Mouse (Mus musculus) olfactory bulb, adult 2 months (tissue): ENCODE data around the gene 1700028J19Rik. TPM values are rescaled to one million over a fixed set of nuclear protein-coding genes. Genes with fewer than 3 reads are reported as not detected.
"Not testable (repeated sequence)": the region's sequence is repeated elsewhere in the genome, so short reads cannot be mapped to it uniquely, and the experiment has no call there.

Experiments used
- H3K27ac ChIP-seq: fragments of 200-500 bp; 2 replicates; pipeline ENCODE4 v1.5.1; 2012; ENCODE audit warnings: low read depth, low read length; ENCODE audit not compliant: insufficient read depth
- H3K4me1 ChIP-seq: fragments of 200-500 bp; 2 replicates; pipeline ENCODE4 v1.6.1; 2012; ENCODE audit warnings: low read length; ENCODE audit not compliant: control insufficient read depth, insufficient read depth
- H3K4me3 ChIP-seq: fragments of 200-500 bp; 2 replicates; pipeline ENCODE4 v1.5.1; 2012; ENCODE audit warnings: mild to moderate bottlenecking, low read depth, low read length, moderate library complexity; ENCODE audit not compliant: insufficient read depth
- CTCF ChIP-seq: fragments of 200-500 bp; IDR thresholded peaks from 2 replicates; pipeline ENCODE4 v1.5.1; 2012; ENCODE audit warnings: low read depth, mild to moderate bottlenecking, low read length, moderate library complexity; ENCODE audit not compliant: insufficient read depth
- POLR2A ChIP-seq: fragments of 200-500 bp; IDR thresholded peaks from 2 replicates; pipeline ENCODE4 v1.6.1; 2012; ENCODE audit warnings: mild to moderate bottlenecking, low read depth, low read length, moderate library complexity; ENCODE audit not compliant: insufficient read depth
- WGBS: fragments of 180-500 bp; shearing (Covaris S2); methylation state at CpG from one replicate; pipeline ENCODE4 v1.1.7; 2018; 5-methylcytosine and 5-hydroxymethylcytosine counted together
- polyA plus RNA-seq: library from polyadenylated mRNA; stranded (reverse); fragments of >200 nt; gene quantifications from 2 replicates; pipeline ENCODE4 v1.2.4, GENCODE M21; 2012; ENCODE audit warnings: low replicate concordance; ENCODE audit not compliant: missing spikeins, insufficient read depth, insufficient read length

Gene 1700028J19Rik
- polyA plus RNA-seq, 1 experiment = not detected

- Histone ChIP-seq H3K4me3 (no peak overlapping the region), H3K4me1 (no peaks in the 10 kb centered on the region), H3K27ac (no peak overlapping the region)
- TF ChIP-seq POLR2A (no peak), CTCF (no peak)
- WGBS = 36% methylated on average over 2 of the region's 2 CpGs
Observed at GRCm38 (mm10) chr7:44239913-44240312, 6.6 kb downstream of the 1700028J19Rik start.

GRCm38 (mm10) chr7:44235909-44236308 is 10.6 kb downstream of the 1700028J19Rik start, which contains the start of gene Gm36864:
TSS of gene Gm36864 (plus strand) at chr7:44236177.
- 71% methylated on average over 3 of the region's 3 CpGs for WGBS
- no peaks in the 10 kb centered on the region for H3K4me1 ChIP-seq
- H3K4me3 ChIP-seq = no peak within 1 kb of the TSS
- H3K27ac ChIP-seq = no peak within 1 kb of the TSS
- TF ChIP-seq CTCF = no peak
- TF ChIP-seq POLR2A = no peak

GRCm38 (mm10) chr7:44225076-44225475 is 21.4 kb downstream of the 1700028J19Rik start, which contains the start of gene Klk1:
TSS of gene Klk1 (plus strand) at chr7:44225360.
- no peaks in the 10 kb centered on the region for H3K4me1 ChIP-seq
- H3K27ac ChIP-seq = no peak within 1 kb of the TSS
- no peak within 1 kb of the TSS for H3K4me3 ChIP-seq
- 37% methylated on average over 1 of the region's 1 CpGs for WGBS
- TF ChIP-seq CTCF = no peak
- TF ChIP-seq POLR2A = no peak

- H3K4me1 ChIP-seq, H3K27ac ChIP-seq, H3K4me3 ChIP-seq: not testable (repeated sequence)
- 77% methylated on average over 6 of the region's 6 CpGs for WGBS
Observed at GRCm38 (mm10) chr7:44222335-44222734, 24.2 kb downstream of the 1700028J19Rik start.

- not testable (repeated sequence) for H3K4me3 ChIP-seq, H3K27ac ChIP-seq, H3K4me1 ChIP-seq
- 75% methylated on average over 10 of the region's 10 CpGs for WGBS
Observed at GRCm38 (mm10) chr7:44221601-44222000, 24.9 kb downstream of the 1700028J19Rik start.

- TF ChIP-seq POLR2A (no peak), CTCF (no peak)
- Histone ChIP-seq H3K4me1 (no peaks in the 10 kb centered on the region), H3K27ac (no peak within 1 kb of the TSS), H3K4me3 (no peak within 1 kb of the TSS)
- WGBS = 78% methylated on average over 1 of the region's 1 CpGs
Observed at GRCm38 (mm10) chr7:44215645-44216044, 30.9 kb downstream of the 1700028J19Rik start, which contains the start of gene Klk1b5. TSS of gene Klk1b5 (plus strand) at chr7:44215945.

- WGBS = 87% methylated on average over 3 of the region's 3 CpGs
- Histone ChIP-seq H3K4me3 (no peak overlapping the region), H3K27ac (no peak overlapping the region), H3K4me1 (no peaks in the 10 kb centered on the region)
- TF ChIP-seq POLR2A = no peak
- no peak for TF ChIP-seq CTCF
Observed at GRCm38 (mm10) chr7:44208307-44208706, 38.2 kb downstream of the 1700028J19Rik start.

GRCm38 (mm10) chr7:44207135-44207534 is 39.4 kb downstream of the 1700028J19Rik start, which contains the start of gene Klk1b4:
TSS of gene Klk1b4 (plus strand) at chr7:44207435.
- not testable (repeated sequence) for H3K4me3 ChIP-seq, H3K27ac ChIP-seq, H3K4me1 ChIP-seq
- WGBS = 49% methylated on average over 3 of the region's 3 CpGs

- Histone ChIP-seq H3K4me1 (no peaks in the 10 kb centered on the region), H3K4me3 (no peak within 1 kb of the TSS), H3K27ac (no peak within 1 kb of the TSS)
- 69% methylated on average over 3 of the region's 3 CpGs for WGBS
- no peak for TF ChIP-seq CTCF
- no peak for TF ChIP-seq POLR2A
Observed at GRCm38 (mm10) chr7:44197891-44198290, 48.6 kb downstream of the 1700028J19Rik start, which contains the start of gene Klk1b3. TSS of gene Klk1b3 (plus strand) at chr7:44198191.

GRCm38 (mm10) chr7:44193466-44193865 is 53.0 kb downstream of the 1700028J19Rik start:
- not testable (repeated sequence) for H3K4me3 ChIP-seq, H3K27ac ChIP-seq, H3K4me1 ChIP-seq
- WGBS = 100% methylated on average over 1 of the region's 1 CpGs

GRCm38 (mm10) chr7:44187936-44188335 is 58.6 kb downstream of the 1700028J19Rik start, which contains the start of gene Klk1b24:
TSS of gene Klk1b24 (plus strand) at chr7:44188236.
- H3K4me3 ChIP-seq, H3K4me1 ChIP-seq, H3K27ac ChIP-seq: not testable (repeated sequence)

GRCm38 (mm10) chr7:44186516-44186915 is 60.0 kb downstream of the 1700028J19Rik start:
- WGBS = 64% methylated on average over 8 of the region's 8 CpGs
- H3K4me1 ChIP-seq, H3K27ac ChIP-seq, H3K4me3 ChIP-seq: not testable (repeated sequence)
